Mouse (Mus musculus) 3T3-L1 (cell line): ENCODE data around the gene Rbfox2.

Experiments
- DNase-seq: peaks from one replicate; pipeline ENCODE4 v3.0.0-alpha.2; 2015; ENCODE audit warnings: low read depth, low spot score

Gene Rbfox2

GRCm38 (mm10) chr15:77331444-77331843 is 24.6 kb upstream of the Rbfox2 start:
- peak; percentile 39 for DNase-seq

GRCm38 (mm10) chr15:77329681-77330180 is 22.9 kb upstream of the Rbfox2 start:
- DNase-seq, result no peak

- peak; percentile 60 for DNase-seq
Measured at GRCm38 (mm10) chr15:77326361-77326760, 19.6 kb upstream of the Rbfox2 start.

GRCm38 (mm10) chr15:77324426-77324825 is 17.6 kb upstream of the Rbfox2 start:
- no peak for DNase-seq

- DNase-seq, result no peak
Measured at GRCm38 (mm10) chr15:77323226-77323625, 16.4 kb upstream of the Rbfox2 start.

GRCm38 (mm10) chr15:77313701-77314100 is 6.9 kb upstream of the Rbfox2 start:
- no peak for DNase-seq

GRCm38 (mm10) chr15:77312796-77313195 is 6.0 kb upstream of the Rbfox2 start:
- no peak for DNase-seq

- no peak for DNase-seq
Measured at GRCm38 (mm10) chr15:77307767-77308495, 1.1 kb upstream of the Rbfox2 start.

GRCm38 (mm10) chr15:77305852-77306546 is 805 bp downstream of the Rbfox2 start:
- DNase-seq, result peak; percentile 79

- DNase-seq, result peak; percentile 32
Measured at GRCm38 (mm10) chr15:77304960-77305359, 1.8 kb downstream of the Rbfox2 start.

- DNase-seq, result no peak
Measured at GRCm38 (mm10) chr15:77301122-77301521, 5.7 kb downstream of the Rbfox2 start.

- DNase-seq, result peak; percentile 16
Measured at GRCm38 (mm10) chr15:77298564-77298963, 8.2 kb downstream of the Rbfox2 start.

- DNase-seq, result no peak
Measured at GRCm38 (mm10) chr15:77296635-77297034, 10.2 kb downstream of the Rbfox2 start.

GRCm38 (mm10) chr15:77293493-77293892 is 13.3 kb downstream of the Rbfox2 start:
- DNase-seq, result no peak

GRCm38 (mm10) chr15:77292381-77292780 is 14.4 kb downstream of the Rbfox2 start:
- DNase-seq, result no peak

GRCm38 (mm10) chr15:77291471-77291870 is 15.3 kb downstream of the Rbfox2 start:
- DNase-seq, result no peak

- no peak for DNase-seq
Measured at GRCm38 (mm10) chr15:77290352-77290751, 16.5 kb downstream of the Rbfox2 start.

- DNase-seq, result no peak
Measured at GRCm38 (mm10) chr15:77280130-77280529, 26.7 kb downstream of the Rbfox2 start.

- DNase-seq, result peak; percentile 61
Measured at GRCm38 (mm10) chr15:77278825-77279224, 28.0 kb downstream of the Rbfox2 start.

- peak; percentile 68 for DNase-seq
Measured at GRCm38 (mm10) chr15:77276838-77277725, 29.7 kb downstream of the Rbfox2 start.

- no peak for DNase-seq
Measured at GRCm38 (mm10) chr15:77276300-77276699, 30.5 kb downstream of the Rbfox2 start.

- DNase-seq, result no peak
Measured at GRCm38 (mm10) chr15:77275572-77275971, 31.2 kb downstream of the Rbfox2 start.
